Mouse (Mus musculus) liver, embryonic 14.5 days (tissue): ENCODE measurements around the gene Osbpl3. TPM values are rescaled to one million over a fixed set of nuclear protein-coding genes. Genes with fewer than 3 reads are reported as not detected.

Experiments
- ATAC-seq: fragments of 200-750 bp; cut with Nextera tagmentation; 2 replicates; pipeline ENCODE4 v1.8.0; 2017; ENCODE audit warnings: moderate number of reproducible peaks, mild to moderate bottlenecking, moderate library complexity; ENCODE audit not compliant: insufficient read depth
- DNase-seq, 3 experiments: peaks; one replicate each; pipeline ENCODE4 v3.0.0-alpha.2; 2012 to 2013; ENCODE audit warnings: low read depth in 3 of 3, low spot score in 3 of 3
- H3K27ac ChIP-seq: fragments of 300-500 bp; sonication (generic); 2 replicates; pipeline ENCODE4 v1.5.1; 2014; ENCODE audit warnings: moderate library complexity, mild to moderate bottlenecking, control low read depth, inconsistent platforms
- H3K27me3 ChIP-seq: fragments of 300-500 bp; sonication (generic); 2 replicates; pipeline ENCODE4 v1.6.1; 2014; ENCODE audit warnings: mild to moderate bottlenecking, low read length, moderate library complexity; ENCODE audit not compliant: control insufficient read depth, insufficient read depth
- H3K36me3 ChIP-seq: fragments of 300-500 bp; sonication (generic); replicated peaks from 2 replicates; pipeline ENCODE4 v1.6.1; 2014; ENCODE audit warnings: low read depth; ENCODE audit not compliant: control insufficient read depth, insufficient read depth
- H3K4me1 ChIP-seq, 2 experiments: fragments of 200-500 bp in 1 of 2; fragments of 300-500 bp in 1 of 2; sonication (generic) in 1 of 2; replicated peaks; 2 replicates each; pipeline ENCODE4 v1.6.1; 2012 to 2014; ENCODE audit warnings: antibody characterized with exemption in 1 of 2, inconsistent platforms in 1 of 2, low read length in 1 of 2; ENCODE audit not compliant: control insufficient read depth in 2 of 2, insufficient read depth in 2 of 2
- H3K4me2 ChIP-seq: fragments of 300-500 bp; sonication (generic); 2 replicates; pipeline ENCODE4 v1.6.1; 2014; ENCODE audit warnings: low read depth, mild to moderate bottlenecking, control low read depth, moderate library complexity
- H3K4me3 ChIP-seq, 2 experiments: fragments of 200-500 bp in 1 of 2; fragments of 300-500 bp in 1 of 2; sonication (generic) in 1 of 2; 2 replicates each; pipeline ENCODE4 v1.5.1; 2012 to 2014; ENCODE audit warnings: low read depth in 2 of 2, low read length in 2 of 2, mild to moderate bottlenecking in 2 of 2, control low read depth in 1 of 2, inconsistent platforms in 1 of 2, moderate library complexity in 1 of 2; ENCODE audit not compliant: insufficient read depth in 1 of 2
- H3K9ac ChIP-seq: fragments of 300-500 bp; sonication (generic); replicated peaks from 2 replicates; pipeline ENCODE4 v1.6.1; 2014; ENCODE audit warnings: mild to moderate bottlenecking, control low read depth, moderate library complexity
- H3K9me3 ChIP-seq: fragments of 300-500 bp; sonication (generic); 2 replicates; pipeline ENCODE4 v1.6.1; 2016; ENCODE audit warnings: low read length, mixed read lengths; ENCODE audit not compliant: control insufficient read depth
- CTCF ChIP-seq: IDR thresholded peaks from 2 replicates; pipeline ENCODE4 v1.5.1; 2016; ENCODE audit warnings: antibody characterized with exemption, low read depth, control low read depth
- EP300 ChIP-seq: IDR thresholded peaks from 2 replicates; pipeline ENCODE4 v1.6.1; 2016; ENCODE audit warnings: antibody characterized with exemption, low read depth
- WGBS: fragments of 180-500 bp; shearing (Covaris S2); extraction: QIAGEN DNeasy Blood & Tissue Kit; methylation state at CpG from one replicate; pipeline ENCODE4 v1.1.7; 2014; ENCODE audit not compliant: insufficient replicate concordance; 5-methylcytosine and 5-hydroxymethylcytosine counted together
- polyA plus RNA-seq, 2 experiments: library from polyadenylated mRNA; depleted of rRNA in 1 of 2; stranded (reverse) in 1 of 2; unstranded in 1 of 2; fragments of >200 nt; fragmentation: Nextera tagmentation in 1 of 2; extraction: Ambion mirVana in 1 of 2; gene quantifications; 2 replicates each; pipeline versions ENCODE4 v1.2.1 to v1.2.3; 2012 to 2014

The Osbpl3 gene
- polyA plus RNA-seq, 2 experiments: 0.60 to 0.70 TPM

DNA sequence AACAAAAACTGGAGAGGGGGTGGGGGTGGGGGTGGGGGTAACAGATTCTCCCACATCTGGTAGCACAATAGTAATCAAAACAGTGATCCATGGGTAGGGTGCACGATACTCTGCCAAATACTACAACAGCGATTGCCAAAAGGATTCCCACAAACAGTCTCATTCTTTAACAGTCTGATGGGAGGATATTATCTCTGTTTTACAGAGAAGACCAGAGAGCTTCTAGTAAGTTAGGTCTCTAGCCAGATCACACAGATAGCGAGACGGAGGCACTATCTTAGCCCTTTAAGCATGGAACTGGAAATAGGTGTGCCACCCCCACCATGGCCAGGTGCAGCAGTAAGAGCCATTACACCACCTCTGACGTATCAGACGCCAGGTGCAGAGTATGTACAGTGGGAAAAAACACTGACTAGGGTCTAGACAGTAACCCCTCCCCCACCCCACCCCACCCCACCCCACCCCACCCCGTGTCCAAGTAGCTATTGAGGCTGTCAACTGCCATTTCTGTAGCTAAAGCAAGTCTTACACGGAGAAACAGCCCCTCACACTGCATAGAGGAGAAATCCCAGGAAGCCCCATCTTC, 84.4 kb downstream of the Osbpl3 start:
- no peaks in the 10 kb centered on the region for H3K4me1 ChIP-seq
- H3K27ac ChIP-seq: no peak overlapping the region
- H3K4me2 ChIP-seq: no peak overlapping the region
- no peaks in the 10 kb centered on the region for H3K9me3 ChIP-seq
- DNase-seq (no peak), ATAC-seq (no peak)
- no peaks in the 10 kb centered on the region for H3K36me3 ChIP-seq
- no peak overlapping the region for H3K4me3 ChIP-seq
- no peaks in the 10 kb centered on the region for H3K27me3 ChIP-seq
- no peak for TF ChIP-seq EP300
- no peak for TF ChIP-seq CTCF
- WGBS: 51% methylated on average over 8 of the region's 8 CpGs
- H3K9ac ChIP-seq: no peak overlapping the region

DNA sequence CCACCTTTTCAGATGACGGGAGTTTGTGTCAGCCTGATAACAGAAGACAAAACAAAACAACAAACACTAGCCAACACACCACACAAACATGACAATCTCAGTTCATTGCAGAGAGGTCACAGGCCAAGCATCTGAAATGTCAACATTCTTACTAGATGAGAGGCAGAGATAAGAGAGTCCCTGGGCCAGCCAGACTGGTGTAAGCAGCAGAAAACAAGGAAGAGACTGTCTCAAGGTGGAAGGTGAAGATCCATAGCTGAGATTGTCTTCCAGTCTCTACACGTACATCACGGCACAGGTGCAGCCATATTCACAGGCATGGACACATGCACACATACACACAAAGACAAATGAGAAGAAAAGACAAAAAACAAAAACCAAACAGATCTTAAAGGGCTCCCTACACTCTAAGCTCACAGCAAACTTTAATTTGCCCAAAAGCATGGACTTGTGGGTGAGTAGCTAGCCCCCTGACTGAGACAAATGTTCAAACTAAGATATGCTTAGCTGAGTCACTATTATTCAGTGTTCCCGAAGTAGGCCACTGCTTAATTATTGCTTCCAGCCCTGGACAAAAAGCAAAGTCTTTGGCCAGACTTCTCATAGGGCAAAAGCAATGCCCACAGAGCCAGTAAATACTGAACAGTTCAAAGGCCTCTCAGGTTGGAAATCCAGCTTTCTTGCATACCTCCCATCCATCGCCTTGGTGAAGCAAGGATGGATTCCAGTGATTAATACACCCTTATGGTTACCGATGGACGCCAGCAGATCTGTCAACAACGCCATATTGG, 87.3 kb downstream of the Osbpl3 start:
- Histone ChIP-seq H3K4me2 (no peak overlapping the region), H3K4me1 (no peaks in the 10 kb centered on the region), H3K4me3 (no peak overlapping the region), H3K9ac (no peak overlapping the region), H3K36me3 (no peaks in the 10 kb centered on the region), H3K27ac (no peak overlapping the region), H3K9me3 (no peaks in the 10 kb centered on the region), H3K27me3 (no peaks in the 10 kb centered on the region)
- TF ChIP-seq EP300: no peak
- no peak for TF ChIP-seq CTCF
- WGBS: 71% methylated on average over 8 of the region's 8 CpGs
- no peak for ATAC-seq
- no peak for DNase-seq

DNA sequence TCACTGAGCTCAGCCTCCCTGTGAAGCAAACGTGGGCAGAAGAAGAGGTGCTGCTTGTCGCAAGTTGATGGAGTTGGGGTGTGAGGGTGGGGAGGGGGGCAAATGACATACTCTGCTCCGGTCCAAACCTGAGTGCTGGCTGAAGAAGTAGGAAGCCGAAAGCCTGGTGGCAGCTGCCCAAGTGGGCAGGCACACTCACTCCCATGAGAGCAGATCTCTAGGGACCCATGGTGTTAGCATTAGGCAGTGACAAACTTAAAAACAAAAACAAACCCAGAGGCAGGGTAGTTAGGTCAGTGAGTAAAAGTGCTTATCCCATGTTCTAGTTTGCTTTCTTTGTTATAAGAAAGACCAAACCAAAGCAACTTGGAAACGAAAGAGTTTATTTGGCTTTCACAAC, 88.2 kb downstream of the Osbpl3 start:
- Histone ChIP-seq H3K9me3 (no peaks in the 10 kb centered on the region), H3K36me3 (no peaks in the 10 kb centered on the region), H3K9ac (no peak overlapping the region), H3K27me3 (no peaks in the 10 kb centered on the region), H3K4me2 (no peak overlapping the region), H3K4me1 (no peaks in the 10 kb centered on the region), H3K4me3 (no peak overlapping the region), H3K27ac (no peak overlapping the region)
- ATAC-seq (no peak), DNase-seq (no peak)
- TF ChIP-seq CTCF: no peak
- no peak for TF ChIP-seq EP300
- WGBS: 71% methylated on average over 5 of the region's 5 CpGs

DNA sequence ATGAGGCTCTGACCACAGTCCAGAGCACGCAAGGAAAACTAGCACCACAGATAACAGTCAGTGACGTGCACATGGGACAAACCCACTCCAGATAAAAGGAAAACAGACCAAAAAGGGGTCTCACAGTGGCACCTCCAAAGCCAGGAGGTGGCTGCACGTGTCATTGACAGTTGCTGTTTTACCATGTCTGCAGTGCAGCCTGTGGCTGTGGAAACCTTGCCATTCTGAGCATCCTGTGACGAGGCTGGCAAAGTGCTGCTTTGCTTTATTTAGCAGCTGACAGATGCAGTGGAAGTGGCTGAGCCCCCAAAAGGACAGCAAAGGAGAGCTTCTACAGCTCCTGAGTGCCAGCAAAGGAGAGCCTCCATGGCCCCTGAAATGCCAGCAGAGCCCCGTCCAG, 89.3 kb downstream of the Osbpl3 start:
- H3K4me3 ChIP-seq: no peak overlapping the region
- no peaks in the 10 kb centered on the region for H3K27me3 ChIP-seq
- ATAC-seq (no peak), DNase-seq (no peak)
- H3K4me2 ChIP-seq: no peak overlapping the region
- no peak for TF ChIP-seq EP300
- H3K9me3 ChIP-seq: no peaks in the 10 kb centered on the region
- H3K4me1 ChIP-seq: no peaks in the 10 kb centered on the region
- no peak overlapping the region for H3K9ac ChIP-seq
- no peak overlapping the region for H3K27ac ChIP-seq
- no peaks in the 10 kb centered on the region for H3K36me3 ChIP-seq
- WGBS: 58% methylated on average over 5 of the region's 5 CpGs

DNA sequence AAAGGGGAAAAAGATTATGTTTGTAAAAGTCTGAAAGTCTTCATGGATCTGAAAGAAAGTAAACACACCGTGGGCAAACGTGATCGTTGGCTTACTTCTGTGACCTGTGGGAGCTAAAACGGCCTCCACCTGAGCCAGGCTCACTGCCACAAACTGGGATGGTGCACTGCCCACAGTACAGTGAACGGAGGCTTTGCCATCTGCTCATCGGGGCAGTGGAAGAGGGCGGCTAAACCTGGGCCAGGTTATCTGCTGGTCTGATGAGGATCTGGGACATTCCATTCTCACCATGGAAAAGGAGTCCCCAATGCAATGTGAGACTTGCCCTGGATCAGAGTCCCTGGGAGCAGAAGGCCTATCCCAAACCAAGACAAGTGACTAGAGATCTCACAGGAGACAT, 89.7 kb downstream of the Osbpl3 start:
- ATAC-seq (no peak), DNase-seq (no peak)
- Histone ChIP-seq H3K9ac (no peak overlapping the region), H3K4me2 (no peak overlapping the region), H3K36me3 (no peaks in the 10 kb centered on the region), H3K9me3 (no peaks in the 10 kb centered on the region), H3K27ac (no peak overlapping the region), H3K4me3 (no peak overlapping the region), H3K27me3 (no peaks in the 10 kb centered on the region), H3K4me1 (no peaks in the 10 kb centered on the region)
- TF ChIP-seq EP300 (no peak), CTCF (no peak)
- 69% methylated on average over 7 of the region's 7 CpGs for WGBS
